ENCODE assay signal across 12 mouse cellular contexts in genomic region chr8:83574631-83575315, GRCm38 (mm10). TPM values are rescaled to one million over a fixed set of nuclear protein-coding genes. Genes with fewer than 3 reads are reported as not detected.
DNase-seq lines count a peak whose midpoint lies in the region; ATAC-seq and TF ChIP-seq lines count a peak whose summit lies in the region.
"Had no signal": no experiment of that assay in that cellular context is flagged by ENCODE, and none has a peak within 500 bp of the region (broad histone marks: within the 10 kb centered on the region; RNA-seq: fewer than 3 reads in every experiment).

No protein-coding gene starts in this region.

- peaks cover 25% of the 10 kb centered on the region for H3K79me2 ChIP-seq in myocyte (ENCODE audit: control insufficient read depth, insufficient read depth)

- TF ChIP-seq POLR2A in myocyte (IDR thresholded peaks at IDR 0.05; ENCODE audit: insufficient read length, low read depth) = no peak

- peaks cover 48% of the 10 kb centered on the region for H3K36me3 ChIP-seq in hindbrain, embryonic 13.5 days
- peaks cover 40% of the 10 kb centered on the region for H3K36me3 ChIP-seq in hindbrain, embryonic 14.5 days (replicated peaks; ENCODE audit: control insufficient read depth, insufficient read depth)
- H3K36me3 ChIP-seq in myocyte (ENCODE audit: control insufficient read depth, insufficient read depth) = peaks cover 3% of the 10 kb centered on the region
- peaks cover 11% of the 10 kb centered on the region for H3K36me3 ChIP-seq in midbrain, embryonic 16.5 days (ENCODE audit: control insufficient read depth, insufficient read depth, low read length)
- peaks cover 38% of the 10 kb centered on the region for H3K36me3 ChIP-seq in forebrain, embryonic 12.5 days (replicated peaks)

- no peak for ATAC-seq in hindbrain, embryonic 13.5 days (ENCODE audit: low FRiP score)
- ATAC-seq in hindbrain, embryonic 14.5 days (ENCODE audit: low FRiP score) = no peak
- ATAC-seq in midbrain, embryonic 16.5 days = no peak
- no peak for ATAC-seq in forebrain, embryonic 12.5 days (ENCODE audit: low FRiP score)

- H3K4me3 ChIP-seq in hindbrain, embryonic 13.5 days = no peak overlapping the region
- H3K4me3 ChIP-seq in hindbrain, embryonic 14.5 days (replicated peaks; ENCODE audit: low read length) = no peak overlapping the region
- H3K4me3 ChIP-seq in myocyte = no peak overlapping the region
- no peak overlapping the region for H3K4me3 ChIP-seq in midbrain, embryonic 16.5 days (ENCODE audit: low read depth, low read length)
- H3K4me3 ChIP-seq in forebrain, embryonic 12.5 days (replicated peaks) = no peak overlapping the region
- H3K4me3 ChIP-seq: neural tube, embryonic 13.5 days had no signal

- H3K4me1 ChIP-seq in hindbrain, embryonic 13.5 days (replicated peaks) = peaks cover 52% of the 10 kb centered on the region
- H3K4me1 ChIP-seq in hindbrain, embryonic 14.5 days (replicated peaks; ENCODE audit: control insufficient read depth, insufficient read depth, low read length) = peaks cover 27% of the 10 kb centered on the region; the same call in 1 of the 2 replicates
- peaks cover 23% of the 10 kb centered on the region for H3K4me1 ChIP-seq in midbrain, embryonic 16.5 days (ENCODE audit: control insufficient read depth, insufficient read depth, low read length)
- H3K4me1 ChIP-seq in forebrain, embryonic 12.5 days = peaks cover 35% of the 10 kb centered on the region

- H3K27ac ChIP-seq in hindbrain, embryonic 13.5 days = no peak overlapping the region
- no peak overlapping the region for H3K27ac ChIP-seq in hindbrain, embryonic 14.5 days
- no peak overlapping the region for H3K27ac ChIP-seq in midbrain, embryonic 16.5 days (ENCODE audit: low read length)
- no peak overlapping the region for H3K27ac ChIP-seq in forebrain, embryonic 12.5 days
- H3K27ac ChIP-seq: neural tube, embryonic 13.5 days had no signal

- WGBS in hindbrain, embryonic 13.5 days = 86% methylated on average over 15 of the region's 15 CpGs
- 84% methylated on average over 15 of the region's 15 CpGs for WGBS in hindbrain, embryonic 14.5 days
- WGBS in midbrain, embryonic 16.5 days = 89% methylated on average over 15 of the region's 15 CpGs
- 89% methylated on average over 15 of the region's 15 CpGs for WGBS in forebrain, embryonic 12.5 days

- no peaks in the 10 kb centered on the region for H3K27me3 ChIP-seq in hindbrain, embryonic 13.5 days
- no peaks in the 10 kb centered on the region for H3K27me3 ChIP-seq in hindbrain, embryonic 14.5 days (ENCODE audit: control insufficient read depth, insufficient read depth, low read length)
- no peaks in the 10 kb centered on the region for H3K27me3 ChIP-seq in myocyte (ENCODE audit: control insufficient read depth, insufficient read depth, insufficient read length)
- H3K27me3 ChIP-seq in midbrain, embryonic 16.5 days (ENCODE audit: control insufficient read depth, insufficient read depth, low read depth, low read length) = no peaks in the 10 kb centered on the region
- no peaks in the 10 kb centered on the region for H3K27me3 ChIP-seq in forebrain, embryonic 12.5 days
- H3K27me3 ChIP-seq: neural tube, embryonic 13.5 days had no signal

- no peak overlapping the region for H3ac ChIP-seq in myocyte (ENCODE audit: control insufficient read depth, insufficient read length)

- no peaks in the 10 kb centered on the region for H3K9me3 ChIP-seq in hindbrain, embryonic 13.5 days
- H3K9me3 ChIP-seq in hindbrain, embryonic 14.5 days (ENCODE audit: control insufficient read depth, low read length) = no peaks in the 10 kb centered on the region
- H3K9me3 ChIP-seq in midbrain, embryonic 16.5 days (replicated peaks; ENCODE audit: control insufficient read depth, low read length, poor library complexity, severe bottlenecking) = no peaks in the 10 kb centered on the region
- H3K9me3 ChIP-seq in forebrain, embryonic 12.5 days = no peaks in the 10 kb centered on the region
- H3K9me3 ChIP-seq: G1E; neural tube, embryonic 13.5 days had no signal

- no peak for DNase-seq in hindbrain, embryonic 14.5 days (ENCODE audit: low spot score)
- peak; percentile 4 to 13 for DNase-seq in spleen, postnatal 10 days (ENCODE audit: low spot score in 2 of 2)
- DNase-seq in spleen, adult 18-20 months = no peak
- DNase-seq in gastrocnemius, postnatal 14 days = peak; percentile 66

- intact Hi-C loops in gastrocnemius, postnatal 14 days (cut with DNase I; ENCODE audit: low total_unique reads) = no loop called here

- no peak overlapping the region for H3K4me2 ChIP-seq in hindbrain, embryonic 13.5 days
- H3K4me2 ChIP-seq in hindbrain, embryonic 14.5 days (replicated peaks) = no peak overlapping the region
- peak overlapping the region; percentile 61 for H3K4me2 ChIP-seq in myocyte (ENCODE audit: low read depth)
- no peak overlapping the region for H3K4me2 ChIP-seq in midbrain, embryonic 16.5 days (ENCODE audit: low read length)
- no peak overlapping the region for H3K4me2 ChIP-seq in forebrain, embryonic 12.5 days
- H3K4me2 ChIP-seq: neural tube, embryonic 13.5 days had no signal

- peak overlapping the region; percentile 3; the same call in 1 of the 2 replicates for H3K9ac ChIP-seq in hindbrain, embryonic 13.5 days
- H3K9ac ChIP-seq in hindbrain, embryonic 14.5 days = no peak overlapping the region
- no peak overlapping the region for H3K9ac ChIP-seq in midbrain, embryonic 16.5 days (ENCODE audit: low read depth, low read length)
- H3K9ac ChIP-seq in forebrain, embryonic 12.5 days = no peak overlapping the region

TF ChIP-seq in myocyte, 11 proteins besides CTCF, POLR2A, EP300 and RAD21:
- TF ChIP-seq E2F4 (IDR thresholded peaks at IDR 0.05; ENCODE audit: insufficient read depth) = no peak
- TF ChIP-seq POLR2AphosphoS2 (IDR thresholded peaks at IDR 0.05; ENCODE audit: insufficient read length, low read depth) = peak; percentile 16
- peak in 1 of 3 experiments; percentile 59 for TF ChIP-seq MYOG (IDR thresholded peaks at IDR 0.05; ENCODE audit: control insufficient read depth in 1 of 3, insufficient read depth in 1 of 3, insufficient read length in 2 of 3, low read depth in 2 of 3)

RNA-seq across cellular contexts. Expression of gene Ndufb7, which starts 8.3 kb away (rescaled TPM):
- 375 and 381 TPM in 2 replicates for polyA plus RNA-seq in hindbrain, embryonic 13.5 days (2015; fragmentation: Nextera tagmentation; extraction: Ambion mirVana)
- polyA plus RNA-seq in hindbrain, embryonic 14.5 days (2014; fragmentation: Nextera tagmentation; extraction: Ambion mirVana) = 321 and 385 TPM in 2 replicates
- total RNA-seq in gastrocnemius, postnatal 14 days (2021) = 100 to 1,000 TPM; 439 to 462 TPM
- polyA plus RNA-seq in myocyte (2012; fragmentation: generic; extraction: Trizol) = 421 TPM
- 320 and 338 TPM in 2 replicates for polyA plus RNA-seq in midbrain, embryonic 16.5 days (2015; fragmentation: Nextera tagmentation; extraction: Ambion mirVana)
- 356 and 359 TPM in 2 replicates for polyA plus RNA-seq in forebrain, embryonic 12.5 days (2016; fragmentation: Nextera tagmentation; extraction: Ambion mirVana)

RNA-seq across cellular contexts. Expression of gene Tecr, which starts 33.0 kb away (rescaled TPM):
- 998 and 1,025 TPM in 2 replicates for polyA plus RNA-seq in hindbrain, embryonic 13.5 days (2015; fragmentation: Nextera tagmentation; extraction: Ambion mirVana)
- 1,444 and 1,536 TPM in 2 replicates for polyA plus RNA-seq in hindbrain, embryonic 14.5 days (2014; fragmentation: Nextera tagmentation; extraction: Ambion mirVana)
- total RNA-seq in gastrocnemius, postnatal 14 days (2021) = 100 to 1,000 TPM; 474 to 504 TPM
- polyA plus RNA-seq in myocyte (2012; fragmentation: generic; extraction: Trizol) = 459 TPM
- polyA plus RNA-seq in midbrain, embryonic 16.5 days (2015; fragmentation: Nextera tagmentation; extraction: Ambion mirVana) = 1,093 and 1,247 TPM in 2 replicates
- 541 and 550 TPM in 2 replicates for polyA plus RNA-seq in forebrain, embryonic 12.5 days (2016; fragmentation: Nextera tagmentation; extraction: Ambion mirVana)

RNA-seq across cellular contexts. Expression of gene Dnajb1, which starts 33.2 kb away (rescaled TPM):
- 54.1 and 54.2 TPM in 2 replicates for polyA plus RNA-seq in hindbrain, embryonic 13.5 days (2015; fragmentation: Nextera tagmentation; extraction: Ambion mirVana)
- 45.8 and 47.8 TPM in 2 replicates for polyA plus RNA-seq in hindbrain, embryonic 14.5 days (2014; fragmentation: Nextera tagmentation; extraction: Ambion mirVana)
- total RNA-seq in gastrocnemius, postnatal 14 days (2021) = 1 to 10 TPM; 7.0 to 7.4 TPM
- polyA plus RNA-seq in myocyte (2012; fragmentation: generic; extraction: Trizol) = 17.7 TPM
- polyA plus RNA-seq in midbrain, embryonic 16.5 days (2015; fragmentation: Nextera tagmentation; extraction: Ambion mirVana) = 60.2 and 60.8 TPM in 2 replicates
- 63.0 and 67.3 TPM in 2 replicates for polyA plus RNA-seq in forebrain, embryonic 12.5 days (2016; fragmentation: Nextera tagmentation; extraction: Ambion mirVana)

RNA-seq across cellular contexts. Expression of gene Olfr370, which starts 39.2 kb away (rescaled TPM):
- polyA plus RNA-seq in hindbrain, embryonic 13.5 days (2015; fragmentation: Nextera tagmentation; extraction: Ambion mirVana) = 0.05 and 0.09 TPM in 2 replicates
- polyA plus RNA-seq in hindbrain, embryonic 14.5 days (2014; fragmentation: Nextera tagmentation; extraction: Ambion mirVana) = 0.13 TPM in 1 of 2 replicates, not detected in the other
- total RNA-seq in gastrocnemius, postnatal 14 days (2021) = not detected
- polyA plus RNA-seq in myocyte (2012; fragmentation: generic; extraction: Trizol) = not detected
- 0.07 TPM in 1 of 2 replicates, not detected in the other for polyA plus RNA-seq in midbrain, embryonic 16.5 days (2015; fragmentation: Nextera tagmentation; extraction: Ambion mirVana)
- not detected in 2 replicates for polyA plus RNA-seq in forebrain, embryonic 12.5 days (2016; fragmentation: Nextera tagmentation; extraction: Ambion mirVana)
- total RNA-seq: liver, adult 2 months had no signal
- polyA plus RNA-seq: G1E; liver, adult 2 months; testis, adult 2 months had no signal

Comparison
In these comparisons a context has a peak if more than half of its experiments do, and no peak if none do; other contexts are left out.
1. DNase-seq: peak in spleen, postnatal 10 days (2 of 2) and gastrocnemius, postnatal 14 days (single experiment); none in hindbrain, embryonic 14.5 days (single experiment) and spleen, adult 18-20 months (0 of 2).